Comparison of ENCODE assay signal across 12 mouse cellular contexts in genomic region chr2:18033166-18034108, GRCm38 (mm10). TPM values are rescaled to one million over a fixed set of nuclear protein-coding genes. Genes with fewer than 3 reads are reported as not detected.
A peak's percentile ranks its signal among the peaks of the same experiment; 100 is the strongest.
DNase-seq lines count a peak whose midpoint lies in the region; ATAC-seq lines count a peak whose summit lies in the region.
"Had no signal": no experiment of that assay in that cellular context is flagged by ENCODE, and none has a peak within 500 bp of the region (broad histone marks: within the 10 kb centered on the region; RNA-seq: fewer than 3 reads in every experiment).

No protein-coding gene starts in this region.

- no peaks in the 10 kb centered on the region for H3K36me3 ChIP-seq in embryonic facial prominence, embryonic 12.5 days
- H3K36me3 ChIP-seq in forebrain, embryonic 16.5 days (ENCODE audit: control insufficient read depth, insufficient read depth): no peaks in the 10 kb centered on the region
- H3K36me3 ChIP-seq in neural tube, embryonic 11.5 days (ENCODE audit: control insufficient read depth, insufficient read depth, low read length): no peaks in the 10 kb centered on the region

- ATAC-seq in embryonic facial prominence, embryonic 12.5 days (ENCODE audit: insufficient number of reproducible peaks, insufficient read depth, low FRiP score, low TSS enrichment): no peak
- no peak for ATAC-seq in forebrain, embryonic 16.5 days
- no peak for ATAC-seq in neural tube, embryonic 11.5 days (ENCODE audit: insufficient read depth, low FRiP score, low TSS enrichment)
- ATAC-seq: activated CD4-positive, CD25-positive, alpha-beta regulatory T cell, adult 4 months had no signal

- 36% methylated on average over 10 of the region's 10 CpGs for WGBS in embryonic facial prominence, embryonic 12.5 days
- WGBS in forebrain, embryonic 16.5 days: 29% methylated on average over 10 of the region's 10 CpGs
- 38% methylated on average over 10 of the region's 10 CpGs for WGBS in neural tube, embryonic 11.5 days

- no peak overlapping the region for H3K4me3 ChIP-seq in embryonic facial prominence, embryonic 12.5 days
- no peak overlapping the region for H3K4me3 ChIP-seq in forebrain, embryonic 16.5 days (replicated peaks; ENCODE audit: low read length)
- no peak overlapping the region for H3K4me3 ChIP-seq in neural tube, embryonic 11.5 days (ENCODE audit: low read depth, low read length)

- H3K27me3 ChIP-seq in embryonic facial prominence, embryonic 12.5 days: no peaks in the 10 kb centered on the region
- no peaks in the 10 kb centered on the region for H3K27me3 ChIP-seq in forebrain, embryonic 16.5 days (replicated peaks; ENCODE audit: control insufficient read depth, insufficient read depth, low read length)
- H3K27me3 ChIP-seq in neural tube, embryonic 11.5 days (ENCODE audit: control insufficient read depth, insufficient read depth, low read length): no peaks in the 10 kb centered on the region

- H3K4me2 ChIP-seq in embryonic facial prominence, embryonic 12.5 days (replicated peaks): peak overlapping the region; percentile 89
- H3K4me2 ChIP-seq in forebrain, embryonic 16.5 days (ENCODE audit: low read length): peak overlapping the region; percentile 4
- peak overlapping the region; percentile 97 for H3K4me2 ChIP-seq in neural tube, embryonic 11.5 days (ENCODE audit: low read depth)

- H3K27ac ChIP-seq in embryonic facial prominence, embryonic 12.5 days: 0 out of 2 replicates have a peak overlapping the region, but pooled peaks have one; percentile 6
- no peak overlapping the region for H3K27ac ChIP-seq in forebrain, embryonic 16.5 days (ENCODE audit: low read length)
- peak overlapping the region; percentile 68 for H3K27ac ChIP-seq in neural tube, embryonic 11.5 days (ENCODE audit: low read depth, low read length)
- H3K27ac ChIP-seq: macrophage had no signal

- H3K4me1 ChIP-seq in embryonic facial prominence, embryonic 12.5 days: peaks cover 43% of the 10 kb centered on the region
- H3K4me1 ChIP-seq in forebrain, embryonic 16.5 days (replicated peaks; ENCODE audit: control insufficient read depth, insufficient read depth, low read length): peaks cover 36% of the 10 kb centered on the region
- H3K4me1 ChIP-seq in neural tube, embryonic 11.5 days (ENCODE audit: control insufficient read depth, insufficient read depth, low read length): peaks cover 32% of the 10 kb centered on the region

- no peaks in the 10 kb centered on the region for H3K9me3 ChIP-seq in embryonic facial prominence, embryonic 12.5 days
- no peaks in the 10 kb centered on the region for H3K9me3 ChIP-seq in forebrain, embryonic 16.5 days (ENCODE audit: control insufficient read depth, low read length)
- H3K9me3 ChIP-seq in neural tube, embryonic 11.5 days (ENCODE audit: control insufficient read depth, low read length): no peaks in the 10 kb centered on the region

- H3K9ac ChIP-seq in embryonic facial prominence, embryonic 12.5 days: peak overlapping the region; percentile 2; the same call in 1 of the 2 replicates
- peak overlapping the region; percentile 12 for H3K9ac ChIP-seq in forebrain, embryonic 16.5 days (replicated peaks; ENCODE audit: low read depth, low read length)
- peak overlapping the region; percentile 37 for H3K9ac ChIP-seq in neural tube, embryonic 11.5 days (ENCODE audit: low read length)

- peak; percentile 9 for DNase-seq in kidney, adult 9 months
- no peak for DNase-seq in kidney, adult 18-20 months
- DNase-seq in neural tube, embryonic 11.5 days (ENCODE audit: low spot score): peak; percentile 46
- no peak for DNase-seq in layer of hippocampus, postnatal 14 days (ENCODE audit: low spot score in 2 of 2)
- DNase-seq in adrenal gland, adult 8-10 months: no peak
- DNase-seq: left cerebral cortex, postnatal 4 days; thymus, postnatal 14 days had no signal

RNA-seq across cellular contexts. Expression of gene A930004D18Rik, which starts 4.1 kb away (rescaled TPM):
- 16.4 and 18.7 TPM in 2 replicates for polyA plus RNA-seq in embryonic facial prominence, embryonic 12.5 days (2016; fragmentation: Nextera tagmentation; extraction: Ambion mirVana)
- polyA plus RNA-seq in forebrain, embryonic 16.5 days (2015; fragmentation: Nextera tagmentation; extraction: Ambion mirVana): 9.6 and 14.1 TPM in 2 replicates
- 6.9 and 7.6 TPM in 2 replicates for polyA plus RNA-seq in neural tube, embryonic 11.5 days (2014; fragmentation: Nextera tagmentation; extraction: Ambion mirVana)
- total RNA-seq in layer of hippocampus, postnatal 14 days (2021): 1 to 10 TPM; 2.9 to 4.8 TPM
- total RNA-seq in adrenal gland, adult 8-10 months (2022): 1 to 10 TPM; 1.1 to 2.4 (median 1.4) TPM

RNA-seq across cellular contexts. Expression of gene Skida1, which starts 15.4 kb away (rescaled TPM):
- 14.2 and 14.7 TPM in 2 replicates for polyA plus RNA-seq in embryonic facial prominence, embryonic 12.5 days (2016; fragmentation: Nextera tagmentation; extraction: Ambion mirVana)
- polyA plus RNA-seq in forebrain, embryonic 16.5 days (2015; fragmentation: Nextera tagmentation; extraction: Ambion mirVana): 9.8 and 13.4 TPM in 2 replicates
- polyA plus RNA-seq in neural tube, embryonic 11.5 days (2014; fragmentation: Nextera tagmentation; extraction: Ambion mirVana): 12.0 and 15.5 TPM in 2 replicates
- total RNA-seq in layer of hippocampus, postnatal 14 days (2021): 10 to 100 TPM; 15.4 to 16.8 TPM
- total RNA-seq in adrenal gland, adult 8-10 months (2022): 1 to 10 TPM; 2.0 to 5.2 (median 3.5) TPM
- polyA plus RNA-seq: macrophage had no signal

RNA-seq across cellular contexts. Expression of gene Mllt10, which starts 21.6 kb away (rescaled TPM):
- polyA plus RNA-seq in embryonic facial prominence, embryonic 12.5 days (2016; fragmentation: Nextera tagmentation; extraction: Ambion mirVana): 69.9 and 73.8 TPM in 2 replicates
- 53.8 and 56.0 TPM in 2 replicates for polyA plus RNA-seq in forebrain, embryonic 16.5 days (2015; fragmentation: Nextera tagmentation; extraction: Ambion mirVana)
- 39.4 and 42.6 TPM in 2 replicates for polyA plus RNA-seq in neural tube, embryonic 11.5 days (2014; fragmentation: Nextera tagmentation; extraction: Ambion mirVana)
- 10 to 100 TPM; 51.0 to 63.0 TPM for total RNA-seq in layer of hippocampus, postnatal 14 days (2021)
- total RNA-seq in adrenal gland, adult 8-10 months (2022): 10 to 100 TPM; 38.8 to 84.1 (median 45.1) TPM

RNA-seq across cellular contexts. Expression of gene H2al2a, which starts 36.7 kb away (rescaled TPM):
- polyA plus RNA-seq in embryonic facial prominence, embryonic 12.5 days (2016; fragmentation: Nextera tagmentation; extraction: Ambion mirVana): not detected in 2 replicates
- polyA plus RNA-seq in forebrain, embryonic 16.5 days (2015; fragmentation: Nextera tagmentation; extraction: Ambion mirVana): not detected in 2 replicates
- not detected in 2 replicates for polyA plus RNA-seq in neural tube, embryonic 11.5 days (2014; fragmentation: Nextera tagmentation; extraction: Ambion mirVana)
- not detected for total RNA-seq in layer of hippocampus, postnatal 14 days (2021)
- not detected for total RNA-seq in adrenal gland, adult 8-10 months (2022)
- total RNA-seq: left cerebral cortex, postnatal 4 days had no signal
- polyA plus RNA-seq: activated CD4-positive, CD25-positive, alpha-beta regulatory T cell, adult 4 months; large intestine, adult 2 months; macrophage had no signal

Comparison
In these comparisons a context has a peak if more than half of its experiments do, and no peak if none do; other contexts are left out.
1. DNase-seq: peak in kidney, adult 9 months (single experiment) and neural tube, embryonic 11.5 days (single experiment); none in kidney, adult 18-20 months (single experiment), layer of hippocampus, postnatal 14 days (0 of 2) and adrenal gland, adult 8-10 months (single experiment).
2. H3K4me2 ChIP-seq: peak in every context shown above with its lines; median percentile 97 in neural tube, embryonic 11.5 days; 89 in embryonic facial prominence, embryonic 12.5 days; 4 in forebrain, embryonic 16.5 days.
3. Peak in every context shown above with its lines, with median percentiles within 50 percentile points of each other: H3K9ac ChIP-seq.